Mouse (Mus musculus) embryonic facial prominence, embryonic 12.5 days (tissue): ENCODE measurements at regions not wholly inside any gene's neighbourhood (a gene's known extent, or its start where the extent isn't known, plus 50 kb on each side); places are given as distances from the start of the nearest gene placed in this dataset.
"Not testable (repeated sequence)": the region's sequence is repeated elsewhere in the genome, so short reads cannot be mapped to it uniquely, and the experiment has no call there.

Experiments used
- ATAC-seq: fragments of 200-750 bp; cut with Nextera tagmentation; 2 replicates; pipeline ENCODE4 v1.8.0; 2017; ENCODE audit not compliant: insufficient number of reproducible peaks, insufficient read depth, low FRiP score, low TSS enrichment
- H3K27ac ChIP-seq: fragments of 300-500 bp; sonication (generic); 2 replicates; pipeline ENCODE4 v1.5.1; 2016; ENCODE audit warnings: mild to moderate bottlenecking
- H3K27me3 ChIP-seq: fragments of 300-500 bp; sonication (generic); 2 replicates; pipeline ENCODE4 v1.6.1; 2016; ENCODE audit warnings: mild to moderate bottlenecking, moderate library complexity
- H3K36me3 ChIP-seq: fragments of 300-500 bp; sonication (generic); 2 replicates; pipeline ENCODE4 v1.6.1; 2016; ENCODE audit warnings: mild to moderate bottlenecking
- H3K4me1 ChIP-seq: fragments of 300-500 bp; sonication (generic); 2 replicates; pipeline ENCODE4 v1.6.1; 2016
- H3K4me2 ChIP-seq: fragments of 300-500 bp; sonication (generic); replicated peaks from 2 replicates; pipeline ENCODE4 v1.6.1; 2016; ENCODE audit warnings: mild to moderate bottlenecking, moderate library complexity
- H3K4me3 ChIP-seq: fragments of 300-500 bp; sonication (generic); 2 replicates; pipeline ENCODE4 v1.5.1; 2016; ENCODE audit warnings: mild to moderate bottlenecking
- H3K9ac ChIP-seq: fragments of 300-500 bp; sonication (generic); 2 replicates; pipeline ENCODE4 v1.6.1; 2016; ENCODE audit warnings: mild to moderate bottlenecking, moderate library complexity
- H3K9me3 ChIP-seq: fragments of 300-500 bp; sonication (generic); 2 replicates; pipeline ENCODE4 v1.6.1; 2016; ENCODE audit warnings: mild to moderate bottlenecking, moderate library complexity
- WGBS: fragments of 180-500 bp; shearing (Covaris S2); methylation state at CpG from one replicate; pipeline ENCODE4 v1.1.7; 2016; 5-methylcytosine and 5-hydroxymethylcytosine counted together

DNA sequence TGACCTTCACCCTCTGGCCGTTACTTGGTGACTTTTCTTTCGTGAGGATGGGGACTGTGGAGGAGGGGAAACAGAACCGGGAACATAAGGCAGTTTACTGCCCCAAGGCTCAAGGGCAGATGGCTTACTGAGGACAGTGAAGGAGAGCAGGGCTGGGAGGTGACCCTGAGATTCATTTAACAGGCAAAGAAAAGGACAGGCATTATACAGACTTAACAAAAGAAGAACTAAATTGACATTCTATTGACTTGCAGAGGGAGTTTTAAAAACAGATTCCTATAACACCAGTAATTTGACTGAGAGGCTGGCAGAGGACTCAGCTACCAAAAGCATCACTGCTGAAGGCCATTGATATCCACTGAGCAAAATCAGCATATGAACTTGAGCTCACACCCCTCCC lies 153.0 kb upstream of the 1700012A03Rik start:
- ATAC-seq, result no peak
- no peaks in the 10 kb centered on the region for H3K27me3 ChIP-seq
- H3K9ac ChIP-seq, result no peak overlapping the region
- 68% methylated on average over 3 of the region's 3 CpGs for WGBS
- H3K27ac ChIP-seq, result no peak overlapping the region
- H3K36me3 ChIP-seq, result no peaks in the 10 kb centered on the region
- H3K4me2 ChIP-seq, result no peak overlapping the region
- no peak overlapping the region for H3K4me3 ChIP-seq
- no peaks in the 10 kb centered on the region for H3K4me1 ChIP-seq
- H3K9me3 ChIP-seq, result no peaks in the 10 kb centered on the region

DNA sequence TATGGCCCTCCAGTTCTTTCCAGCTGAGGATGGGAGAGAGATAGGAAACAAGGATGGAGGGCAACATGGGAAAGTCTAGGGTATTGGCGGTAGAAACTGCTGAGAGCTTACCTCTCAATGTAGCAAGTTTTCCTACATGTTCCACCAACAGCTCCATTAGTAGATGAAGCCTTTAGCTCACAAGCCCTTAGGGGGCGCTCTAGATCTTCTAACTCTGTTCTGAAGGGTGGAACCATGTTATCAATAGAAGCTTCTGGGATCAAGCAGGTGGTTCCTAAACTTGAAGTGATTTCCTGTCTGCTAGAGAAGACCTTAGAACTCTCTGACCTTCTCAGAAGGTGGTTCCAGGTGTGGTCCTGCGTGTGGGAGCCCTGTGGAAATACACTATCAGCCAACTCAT lies 154.2 kb upstream of the 1700012A03Rik start:
- Histone ChIP-seq H3K4me1 (no peaks in the 10 kb centered on the region), H3K27me3 (no peaks in the 10 kb centered on the region), H3K9ac (no peak overlapping the region), H3K9me3 (no peaks in the 10 kb centered on the region), H3K36me3 (no peaks in the 10 kb centered on the region), H3K27ac (no peak overlapping the region), H3K4me3 (no peak overlapping the region), H3K4me2 (no peak overlapping the region)
- 61% methylated on average over 3 of the region's 3 CpGs for WGBS
- no peak for ATAC-seq

DNA sequence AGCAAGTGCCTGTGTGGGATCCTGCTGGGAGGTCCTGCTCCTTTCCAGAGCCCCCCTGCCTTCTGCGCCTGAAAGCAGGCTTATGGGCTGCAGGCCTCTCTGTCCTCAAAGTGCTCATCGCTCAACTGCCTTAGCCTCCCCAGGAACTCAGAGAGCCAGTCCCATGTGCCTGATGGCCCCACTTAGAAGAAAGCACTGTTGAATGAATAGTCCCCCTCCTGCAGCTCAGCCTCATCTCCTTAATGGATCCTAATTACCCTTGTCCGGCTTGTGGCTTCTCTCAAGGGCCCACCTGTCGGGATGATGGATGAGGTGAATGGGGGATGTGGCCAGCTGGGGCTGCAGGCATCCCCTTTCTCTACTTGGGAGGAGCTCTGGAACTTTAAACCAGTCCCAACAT lies 163.1 kb upstream of the 1700012A03Rik start:
- Histone ChIP-seq H3K4me2 (no peak overlapping the region), H3K27me3 (no peaks in the 10 kb centered on the region), H3K36me3 (no peaks in the 10 kb centered on the region), H3K4me3 (no peak overlapping the region), H3K27ac (no peak overlapping the region), H3K9ac (no peak overlapping the region), H3K4me1 (no peaks in the 10 kb centered on the region), H3K9me3 (no peaks in the 10 kb centered on the region)
- no peak for ATAC-seq
- WGBS, result 17% methylated on average over 4 of the region's 4 CpGs

DNA sequence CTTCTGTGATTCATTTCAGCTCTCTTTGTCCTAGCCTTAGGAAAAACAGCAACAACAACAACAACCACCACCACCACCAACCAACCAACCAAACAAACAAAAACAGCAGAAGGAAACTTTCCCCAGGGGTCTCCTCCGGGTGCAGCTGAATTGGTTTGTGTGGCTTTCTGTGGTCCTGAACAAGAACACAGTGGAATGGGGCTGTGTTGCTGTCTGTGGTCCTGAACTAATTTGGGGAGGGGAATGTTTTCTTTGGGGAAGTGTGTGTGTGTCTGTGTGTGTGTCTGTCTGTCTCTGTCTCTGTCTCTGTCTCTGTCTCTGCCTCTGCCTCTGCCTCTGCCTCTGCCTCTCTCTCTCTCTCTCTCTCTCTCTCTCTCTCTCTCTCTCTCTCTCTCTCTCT lies 164.8 kb upstream of the 1700012A03Rik start:
- H3K4me2 ChIP-seq, H3K9me3 ChIP-seq, H3K36me3 ChIP-seq, H3K27ac ChIP-seq, H3K4me3 ChIP-seq, H3K9ac ChIP-seq, ATAC-seq, H3K4me1 ChIP-seq, H3K27me3 ChIP-seq: not testable (repeated sequence)
- 0% methylated on average over 1 of the region's 1 CpGs for WGBS

DNA sequence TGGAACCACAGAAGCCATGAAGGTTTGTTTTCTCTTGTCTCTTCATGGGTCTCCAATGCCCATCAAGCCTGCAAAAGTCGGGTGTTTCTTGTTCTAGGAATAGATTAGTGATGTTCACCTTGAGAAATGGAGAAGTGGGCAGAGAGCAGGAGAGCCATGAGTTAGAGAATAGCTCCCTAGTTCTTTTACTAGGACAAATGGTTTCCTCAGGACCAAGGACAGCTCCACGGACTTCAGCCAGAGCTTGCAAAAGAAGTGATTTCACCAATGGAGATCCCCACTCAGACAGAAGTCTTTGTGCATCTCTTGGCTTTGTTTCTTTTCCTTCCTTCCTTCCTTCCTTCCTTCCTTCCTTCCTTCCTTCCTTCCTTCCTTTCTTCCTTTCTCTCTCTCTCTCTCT lies 166.3 kb upstream of the 1700012A03Rik start:
- Histone ChIP-seq H3K9ac (no peak overlapping the region), H3K27me3 (no peaks in the 10 kb centered on the region), H3K4me3 (no peak overlapping the region), H3K4me2 (no peak overlapping the region), H3K36me3 (no peaks in the 10 kb centered on the region), H3K9me3 (no peaks in the 10 kb centered on the region), H3K4me1 (no peaks in the 10 kb centered on the region), H3K27ac (no peak overlapping the region)
- WGBS, result 8% methylated on average over 2 of the region's 2 CpGs
- no peak for ATAC-seq

DNA sequence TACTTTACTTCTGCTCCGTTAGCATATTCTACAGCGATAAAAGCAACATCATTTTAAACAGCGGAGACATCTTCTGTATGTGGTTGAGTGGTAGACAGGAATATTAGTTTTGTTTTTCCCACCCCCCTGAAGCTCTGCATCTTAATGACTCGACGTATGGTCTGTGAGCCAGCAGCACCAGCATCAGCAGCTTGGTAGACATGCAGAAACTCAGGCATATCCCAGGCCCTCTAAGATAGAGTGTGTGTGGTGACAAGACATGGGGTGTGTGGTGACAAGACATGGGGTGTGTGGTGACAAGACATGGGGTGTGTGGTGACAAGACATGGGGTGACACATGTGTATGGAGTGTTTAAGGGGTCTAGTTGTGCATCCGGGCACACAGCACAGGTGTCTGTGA lies 175.4 kb upstream of the 1700012A03Rik start:
- Histone ChIP-seq H3K27ac (no peak overlapping the region), H3K9ac (no peak overlapping the region), H3K4me1 (no peaks in the 10 kb centered on the region), H3K36me3 (no peaks in the 10 kb centered on the region), H3K9me3 (no peaks in the 10 kb centered on the region), H3K27me3 (no peaks in the 10 kb centered on the region), H3K4me2 (no peak overlapping the region), H3K4me3 (no peak overlapping the region)
- no peak for ATAC-seq
- 91% methylated on average over 6 of the region's 6 CpGs for WGBS

DNA sequence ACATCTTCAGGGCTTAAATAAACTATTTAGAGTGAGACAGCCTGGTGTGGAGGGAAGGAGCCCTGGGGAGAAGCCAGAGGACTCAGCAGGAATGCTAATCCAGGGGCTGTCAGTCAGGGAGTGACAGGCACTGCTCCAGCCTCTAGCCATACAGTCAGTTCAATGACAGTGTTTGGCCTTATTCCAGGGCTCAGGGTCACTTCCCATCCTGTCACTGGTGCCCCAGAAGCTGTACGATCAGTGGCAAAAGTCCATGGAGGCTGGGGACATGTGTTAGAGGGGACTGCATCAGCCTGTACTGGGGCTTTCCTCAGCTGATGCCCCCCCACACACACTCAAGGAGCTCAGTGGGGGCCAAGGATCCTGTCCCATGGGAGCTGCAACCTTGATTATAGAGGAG lies 176.1 kb upstream of the 1700012A03Rik start:
- H3K4me1 ChIP-seq, result no peaks in the 10 kb centered on the region
- H3K36me3 ChIP-seq, result no peaks in the 10 kb centered on the region
- no peak for ATAC-seq
- no peaks in the 10 kb centered on the region for H3K27me3 ChIP-seq
- H3K4me3 ChIP-seq, result no peak overlapping the region
- no peak overlapping the region for H3K27ac ChIP-seq
- H3K4me2 ChIP-seq, result no peak overlapping the region
- WGBS, result 41% methylated on average over 1 of the region's 1 CpGs
- H3K9ac ChIP-seq, result no peak overlapping the region
- H3K9me3 ChIP-seq, result no peaks in the 10 kb centered on the region

DNA sequence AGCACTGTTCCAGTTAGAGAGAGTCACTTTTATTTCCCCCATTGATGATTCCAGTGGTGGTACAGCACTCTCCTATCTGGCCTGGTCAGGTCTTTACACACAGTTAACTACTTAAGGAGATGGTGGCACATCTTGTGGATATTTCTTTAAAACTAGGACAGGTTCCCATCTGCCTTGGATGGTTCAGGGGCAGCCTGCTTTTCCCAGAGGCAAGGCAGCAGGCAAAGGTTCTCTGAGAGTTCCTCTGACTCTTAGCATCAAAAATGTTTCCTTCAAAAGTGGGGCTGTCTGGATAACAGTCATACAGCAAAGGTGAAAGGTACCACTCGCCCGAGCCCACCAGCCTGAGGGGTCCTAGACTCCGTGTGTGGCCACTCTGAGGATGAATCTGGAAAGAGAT lies 178.3 kb upstream of the 1700012A03Rik start:
- no peak overlapping the region for H3K27ac ChIP-seq
- H3K4me2 ChIP-seq, result no peak overlapping the region
- H3K36me3 ChIP-seq, result no peaks in the 10 kb centered on the region
- ATAC-seq, result no peak
- H3K9ac ChIP-seq, result no peak overlapping the region
- no peaks in the 10 kb centered on the region for H3K27me3 ChIP-seq
- no peaks in the 10 kb centered on the region for H3K4me1 ChIP-seq
- 84% methylated on average over 3 of the region's 3 CpGs for WGBS
- no peak overlapping the region for H3K4me3 ChIP-seq
- no peaks in the 10 kb centered on the region for H3K9me3 ChIP-seq

DNA sequence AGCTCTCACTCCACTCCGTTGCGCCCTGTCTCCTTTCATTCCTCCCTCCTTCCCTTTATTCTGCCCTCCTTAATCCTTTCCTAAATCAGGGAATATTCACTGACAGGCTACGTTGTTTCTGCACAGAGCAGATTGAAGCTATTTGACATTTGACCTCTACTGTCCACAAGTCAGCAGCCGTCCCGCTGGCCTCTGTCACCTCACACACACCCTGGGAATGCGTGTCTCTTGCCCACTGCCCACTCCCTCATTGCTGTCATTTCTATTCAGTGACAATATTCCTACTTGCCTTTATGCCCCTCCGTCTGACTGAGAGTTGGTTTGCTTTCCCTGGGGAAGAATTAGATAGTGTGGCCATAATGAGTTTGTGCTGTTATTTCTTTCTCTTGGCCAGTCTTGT lies 188.1 kb upstream of the 1700012A03Rik start:
- no peak for ATAC-seq
- Histone ChIP-seq H3K9me3 (no peaks in the 10 kb centered on the region), H3K27me3 (no peaks in the 10 kb centered on the region), H3K36me3 (no peaks in the 10 kb centered on the region), H3K9ac (no peak overlapping the region), H3K4me1 (no peaks in the 10 kb centered on the region), H3K4me2 (no peak overlapping the region), H3K4me3 (no peak overlapping the region), H3K27ac (no peak overlapping the region)
- 35% methylated on average over 7 of the region's 7 CpGs for WGBS

DNA sequence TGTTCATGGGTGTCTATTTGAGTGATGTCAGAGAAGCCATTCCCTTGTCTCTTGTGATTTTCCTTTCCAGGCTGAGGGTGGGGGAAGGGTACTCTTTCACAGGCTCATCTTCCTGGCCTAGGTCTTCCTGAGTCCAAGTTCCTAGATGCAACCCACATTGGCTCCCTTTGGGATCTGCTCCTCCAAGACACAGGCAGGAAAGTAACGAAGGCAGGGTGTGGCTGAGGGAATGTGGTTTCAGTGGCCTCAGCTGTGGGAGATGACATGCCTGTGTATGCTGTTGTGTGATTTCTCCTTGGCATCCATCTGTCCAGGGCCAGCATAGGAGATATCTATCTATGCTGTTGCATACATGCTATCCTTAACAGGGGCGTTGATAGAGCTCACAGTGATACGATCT lies 190.4 kb upstream of the 1700012A03Rik start:
- 86% methylated on average over 3 of the region's 3 CpGs for WGBS
- no peaks in the 10 kb centered on the region for H3K9me3 ChIP-seq

DNA sequence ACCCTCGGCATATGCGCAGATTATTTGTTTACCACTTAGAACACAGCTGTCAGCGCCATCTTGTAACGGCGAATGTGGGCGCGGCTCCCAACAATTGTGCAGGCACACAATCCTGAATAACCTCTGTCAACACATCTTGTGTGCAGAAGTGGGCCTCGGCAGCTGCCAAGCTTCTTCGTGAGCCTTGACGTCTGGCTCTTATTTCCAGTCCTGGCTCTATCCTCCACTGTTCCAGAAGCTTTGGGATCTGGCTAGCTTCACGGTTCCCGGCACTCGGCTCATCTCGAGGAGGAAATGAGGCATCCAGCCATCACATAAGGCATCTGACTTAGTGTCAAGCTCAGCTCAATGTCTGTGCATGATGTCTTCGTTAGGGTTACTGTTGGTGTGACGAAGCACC lies 195.8 kb upstream of the 1700012A03Rik start:
- WGBS, result 96% methylated on average over 16 of the region's 16 CpGs
- no peak for ATAC-seq

More for the DNA sequence above, 190.4 kb upstream of the 1700012A03Rik start:
- no peaks in the 10 kb centered on the region for H3K27me3 ChIP-seq
- H3K4me3 ChIP-seq, result no peak overlapping the region
- H3K4me2 ChIP-seq, result no peak overlapping the region
- no peaks in the 10 kb centered on the region for H3K4me1 ChIP-seq
- H3K36me3 ChIP-seq, result no peaks in the 10 kb centered on the region
- ATAC-seq, result no peak
- H3K9ac ChIP-seq, result no peak overlapping the region
- H3K27ac ChIP-seq, result no peak overlapping the region

DNA sequence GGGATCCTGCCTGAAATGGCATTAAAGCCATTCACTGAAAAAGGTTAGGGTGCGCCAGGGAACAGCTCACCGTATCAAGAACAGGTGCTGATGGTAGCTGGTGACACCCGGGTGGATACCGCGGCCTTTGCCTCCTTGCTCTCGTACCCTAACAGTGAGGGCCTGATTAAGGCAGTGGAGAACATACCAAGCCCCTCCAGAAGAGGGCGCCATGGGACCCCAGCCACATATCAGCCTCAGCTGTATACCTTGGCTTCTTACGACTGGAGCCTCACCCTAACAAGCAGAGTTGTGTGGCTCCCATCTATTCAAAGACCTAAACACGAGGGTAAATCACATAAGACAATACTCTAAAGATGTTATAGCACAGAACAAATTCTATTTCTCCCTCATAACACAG lies 203.7 kb upstream of the 1700012A03Rik start:
- Histone ChIP-seq H3K9ac (no peak overlapping the region), H3K27me3 (no peaks in the 10 kb centered on the region), H3K36me3 (no peaks in the 10 kb centered on the region), H3K4me2 (no peak overlapping the region), H3K4me3 (no peak overlapping the region), H3K27ac (no peak overlapping the region), H3K4me1 (no peaks in the 10 kb centered on the region), H3K9me3 (no peaks in the 10 kb centered on the region)
- 84% methylated on average over 9 of the region's 9 CpGs for WGBS
- ATAC-seq, result no peak

More for the DNA sequence above, 195.8 kb upstream of the 1700012A03Rik start:
- H3K27me3 ChIP-seq, result no peaks in the 10 kb centered on the region
- H3K9ac ChIP-seq, result no peak overlapping the region
- no peaks in the 10 kb centered on the region for H3K36me3 ChIP-seq
- no peak overlapping the region for H3K4me3 ChIP-seq
- no peak overlapping the region for H3K4me2 ChIP-seq
- H3K27ac ChIP-seq, result no peak overlapping the region
- no peaks in the 10 kb centered on the region for H3K9me3 ChIP-seq
- no peaks in the 10 kb centered on the region for H3K4me1 ChIP-seq

DNA sequence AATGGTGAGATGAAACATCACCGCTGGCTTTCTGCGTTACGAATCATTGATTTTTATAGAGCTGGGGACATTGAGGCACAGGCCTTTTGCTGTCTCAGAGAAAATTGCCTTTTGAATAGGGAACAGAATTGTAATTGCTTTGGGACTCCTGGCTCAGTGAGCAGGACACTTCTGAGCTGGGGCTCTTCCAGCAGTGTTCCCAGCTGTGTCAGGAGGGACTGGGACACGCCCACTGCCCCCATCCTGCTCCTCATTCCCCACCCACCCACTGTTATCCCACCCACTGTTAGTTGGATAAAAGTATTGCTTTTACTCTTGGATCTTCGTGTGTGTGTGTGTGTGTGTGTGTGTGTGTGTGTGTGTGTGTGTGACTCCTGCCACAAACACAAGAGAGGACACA lies 204.4 kb upstream of the 1700012A03Rik start:
- no peaks in the 10 kb centered on the region for H3K9me3 ChIP-seq
- no peak overlapping the region for H3K9ac ChIP-seq
- H3K27me3 ChIP-seq, result no peaks in the 10 kb centered on the region
- H3K4me2 ChIP-seq, result no peak overlapping the region
- no peaks in the 10 kb centered on the region for H3K4me1 ChIP-seq
- no peak for ATAC-seq
- H3K27ac ChIP-seq, result no peak overlapping the region
- H3K4me3 ChIP-seq, result no peak overlapping the region
- 77% methylated on average over 5 of the region's 5 CpGs for WGBS
- H3K36me3 ChIP-seq, result no peaks in the 10 kb centered on the region
